Mouse (Mus musculus) G1E (cell line): ENCODE results near the gene Usp31.

ENCODE experiments used
- CTCF ChIP-seq: IDR thresholded peaks from 2 replicates; pipeline ENCODE4 v1.5.1; 2012; ENCODE audit warnings: low read depth, low read length, inconsistent platforms, mixed read lengths
- POLR2AphosphoS5 ChIP-seq: IDR thresholded peaks from 2 replicates; pipeline ENCODE4 v1.6.1; 2012; ENCODE audit warnings: low read depth, low read length, inconsistent platforms; ENCODE audit not compliant: insufficient replicate concordance
- TAL1 ChIP-seq: conservative IDR thresholded peaks from 2 replicates; pipeline ENCODE4 v1.6.1; 2012; ENCODE audit warnings: low read depth, low read length, inconsistent platforms, mixed read lengths

GRCm38 (mm10) chr7:121636732-121637131 lies 70.3 kb downstream of the Usp31 start:
- TF ChIP-seq CTCF = no peak
- TF ChIP-seq POLR2AphosphoS5 = no peak
- no peak for TF ChIP-seq TAL1
